Mouse (Mus musculus): ENCODE measurements around the gene Actl10.
A peak's percentile ranks its signal among the peaks of the same experiment; 100 is the strongest.

Gene Actl10

DNA sequence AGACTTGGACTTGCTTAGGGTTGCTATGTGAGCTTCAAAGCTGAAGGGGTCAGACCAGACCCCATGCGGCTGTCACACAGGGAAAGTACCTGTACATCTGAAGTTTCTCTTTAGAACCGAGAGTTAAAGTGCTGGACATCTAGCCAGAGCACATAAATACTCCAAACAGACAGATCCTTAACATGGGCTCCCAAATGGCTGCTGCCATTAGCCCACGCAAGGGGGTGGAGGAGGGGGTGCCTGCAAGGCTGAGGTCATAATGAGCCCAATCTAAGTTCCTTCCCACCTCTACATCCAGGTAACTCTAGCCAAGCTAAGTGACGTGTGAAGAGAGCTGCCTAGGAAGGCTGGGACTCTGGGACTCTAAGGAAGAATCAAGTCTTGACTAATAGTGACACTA is at the start of gene Actl10:
Actl10 (plus strand) TSS at position 301 of the 400 bp plus-strand sequence.
- no peak for DNase-seq (ENCODE audit: low spot score)

DNA sequence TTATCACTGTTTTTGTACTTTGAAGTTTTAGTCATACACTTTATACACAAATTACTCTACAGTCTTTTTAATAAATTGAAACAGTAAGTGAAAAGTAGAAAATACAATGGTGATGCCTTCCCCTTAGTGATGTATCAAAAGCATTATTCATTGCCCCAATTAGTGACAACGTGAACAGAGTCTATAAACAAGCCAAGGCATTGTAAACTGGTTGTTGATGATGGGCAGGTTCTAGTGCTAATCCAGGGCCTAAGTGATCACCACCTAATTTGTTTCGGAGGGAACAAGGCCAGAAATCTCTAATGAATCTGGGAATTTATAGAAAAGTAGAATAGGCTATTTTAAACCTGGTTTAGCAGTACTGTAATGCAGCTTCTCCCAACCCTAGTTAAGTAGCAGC is 44.5 kb upstream of the Actl10 start:
- no peak for DNase-seq (ENCODE audit: low spot score)

DNA sequence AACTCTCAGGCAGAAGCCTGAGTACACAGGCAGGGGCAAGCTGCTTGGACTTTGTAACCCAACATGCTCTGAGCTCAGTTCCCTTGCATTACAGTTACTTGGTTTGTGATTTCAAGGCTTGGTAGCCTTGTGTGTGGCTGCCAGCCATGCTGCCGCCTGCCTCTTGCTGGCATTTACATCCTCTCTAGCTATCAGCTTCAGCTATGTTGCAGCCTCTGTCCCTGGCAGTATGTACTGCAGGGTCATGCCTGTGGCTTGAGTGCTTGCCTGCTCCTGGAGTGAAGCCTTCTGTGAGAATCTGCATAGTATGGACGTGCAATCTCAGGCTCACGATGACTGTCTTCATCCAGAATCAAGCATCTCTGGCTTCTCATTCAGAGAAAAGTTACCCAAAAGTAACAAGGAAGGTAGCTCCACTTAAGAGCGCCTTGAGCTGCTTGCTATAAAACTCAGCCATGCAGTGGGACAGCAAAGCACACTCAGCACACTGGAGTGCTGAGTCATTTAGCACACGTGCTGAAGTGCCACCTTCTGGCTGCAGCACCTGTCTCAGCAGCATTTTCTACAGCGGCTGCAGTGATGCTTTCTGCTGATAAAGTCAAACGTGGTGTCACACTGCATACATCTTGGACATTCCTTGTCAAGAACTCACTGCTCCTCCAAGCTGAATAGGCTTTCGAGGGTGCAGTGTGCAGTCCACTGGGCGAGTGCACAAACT is 43.9 kb upstream of the Actl10 start:
- peak; percentile 5 for DNase-seq (ENCODE audit: low spot score)

DNA sequence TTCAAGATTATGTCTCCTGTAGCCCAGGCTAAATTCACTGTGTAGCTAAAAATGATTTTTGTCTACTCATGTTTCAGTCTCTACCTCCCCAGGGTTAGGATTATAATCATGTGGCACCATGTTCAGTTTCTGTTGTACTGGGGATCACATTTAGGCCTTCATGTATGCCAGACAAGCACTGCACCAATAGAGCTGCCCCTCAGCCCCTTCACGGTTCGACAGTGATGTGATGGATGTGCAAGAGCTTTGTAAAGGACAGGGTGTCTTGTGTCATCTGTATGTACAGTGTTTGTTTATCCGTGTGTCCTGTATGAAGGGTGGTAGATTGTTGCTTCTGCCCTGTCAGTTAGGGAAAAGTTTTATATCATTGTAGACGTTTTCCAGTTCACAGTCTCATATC is 43.1 kb upstream of the Actl10 start:
- DNase-seq (ENCODE audit: low spot score), result no peak

DNA sequence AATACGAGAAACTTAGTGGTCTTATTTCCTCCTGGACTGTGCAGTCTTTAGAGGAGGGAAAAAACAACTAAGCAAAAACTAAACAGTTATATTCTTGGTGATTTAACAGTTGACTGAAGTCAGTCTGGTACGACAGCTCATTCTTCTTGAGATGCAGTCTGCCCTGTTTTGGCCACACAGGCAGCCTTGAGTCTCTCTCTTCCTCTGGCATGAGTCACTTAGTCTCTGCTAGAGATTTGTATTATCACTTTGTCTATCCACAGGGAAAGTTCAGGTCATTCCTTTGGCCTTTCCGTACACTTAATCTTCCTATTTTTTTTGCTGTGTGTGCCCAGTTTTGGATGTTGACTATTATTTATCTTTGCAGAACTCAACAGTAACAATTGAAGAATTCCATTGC is 41.4 kb upstream of the Actl10 start:
- no peak for DNase-seq (ENCODE audit: low spot score)

DNA sequence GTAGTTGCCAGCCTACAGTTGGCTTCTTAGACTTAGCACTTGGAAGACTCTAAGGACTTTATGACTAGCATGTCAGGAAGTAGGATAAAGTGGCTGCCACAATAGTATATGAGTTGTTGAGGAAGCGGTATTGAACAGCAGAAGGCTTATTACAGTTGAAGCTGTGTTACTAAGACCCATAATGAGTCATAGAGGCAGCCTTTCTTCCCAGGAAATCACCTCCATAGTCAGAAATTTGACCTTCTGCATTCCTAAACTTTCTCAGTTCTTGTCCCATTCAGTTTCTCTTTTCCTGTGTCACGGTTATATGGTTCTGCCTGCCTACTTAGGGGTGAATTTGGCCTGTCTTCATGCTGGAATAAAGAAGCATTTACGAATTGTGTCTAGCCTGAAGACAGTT is 34.6 kb upstream of the Actl10 start:
- no peak for DNase-seq (ENCODE audit: low spot score)

DNA sequence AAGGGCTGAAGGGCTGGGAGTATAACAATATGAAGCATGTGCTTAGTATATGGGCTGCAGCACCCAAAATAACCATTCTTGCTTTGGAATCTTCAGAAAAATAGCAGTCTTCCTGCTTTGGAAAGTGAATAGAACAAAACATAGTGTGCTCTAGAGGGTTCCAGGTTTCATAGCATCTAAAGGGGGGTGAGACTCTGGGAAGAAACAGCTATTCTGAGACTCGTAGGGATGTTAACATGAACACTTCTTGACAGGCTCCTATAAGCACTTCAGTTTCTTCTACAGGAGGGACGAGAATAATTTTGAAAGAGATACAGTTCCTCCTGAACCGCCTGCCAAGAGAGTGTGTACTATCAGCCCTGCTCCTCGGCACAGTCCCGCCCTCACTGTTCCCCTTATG is 34.2 kb upstream of the Actl10 start:
- DNase-seq (ENCODE audit: low spot score), result no peak

DNA sequence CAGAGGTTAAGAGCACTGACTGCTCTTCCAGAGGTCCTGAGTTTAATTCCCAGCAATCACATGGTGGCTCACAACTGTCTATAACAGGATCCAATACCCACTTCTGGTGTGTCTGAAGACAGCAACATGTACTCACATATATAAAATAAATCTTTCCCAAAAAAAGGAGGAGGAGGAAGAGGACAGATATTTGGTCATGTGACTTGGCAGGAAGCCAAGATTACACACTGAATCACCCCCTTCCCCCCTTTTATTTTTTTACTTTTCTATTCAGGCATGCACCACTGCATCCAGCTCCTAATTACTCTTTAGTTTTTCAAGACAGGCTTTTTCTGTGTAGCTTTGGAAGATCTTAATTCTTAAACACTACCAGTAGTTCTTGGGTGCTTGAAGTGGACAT is 30.1 kb upstream of the Actl10 start:
- DNase-seq (ENCODE audit: low spot score), result no peak

DNA sequence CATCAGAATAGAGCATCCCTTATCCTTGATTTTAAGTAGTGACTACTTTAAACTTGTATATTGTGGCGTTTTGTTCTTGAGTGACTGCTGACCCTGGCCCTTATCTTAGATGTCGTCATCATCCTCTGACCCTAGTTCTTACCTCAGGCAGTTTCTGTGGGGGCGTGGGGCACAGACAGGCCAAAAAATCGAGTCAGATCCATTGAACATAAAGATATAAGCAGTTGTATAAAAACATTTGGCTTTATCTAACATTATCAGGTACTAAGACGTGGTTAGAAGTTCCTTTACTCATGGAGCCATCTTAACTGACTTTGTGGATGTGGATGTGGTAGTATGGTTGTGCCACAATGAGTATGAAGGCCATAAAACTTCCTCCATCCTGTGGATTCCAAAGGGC is 29.2 kb upstream of the Actl10 start:
- no peak for DNase-seq (ENCODE audit: low spot score)

DNA sequence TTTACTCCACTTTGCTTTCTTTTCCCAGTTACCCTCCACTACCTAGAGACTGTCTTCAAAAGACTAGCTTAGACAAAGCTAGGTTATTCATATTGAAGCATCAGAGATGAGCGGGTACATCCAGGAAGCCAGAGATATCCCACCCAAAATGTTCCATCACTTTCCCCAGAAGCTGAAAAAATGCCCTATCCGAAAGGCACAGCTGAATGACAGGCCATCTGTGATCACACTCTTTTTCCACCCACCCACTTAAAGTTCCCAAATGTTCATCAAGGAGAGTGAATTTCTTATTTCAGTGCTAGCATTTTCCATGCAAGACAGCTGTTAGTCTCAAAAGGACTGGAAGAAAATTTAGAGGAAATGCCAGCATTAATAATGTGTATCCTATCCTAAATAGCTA is 26.3 kb upstream of the Actl10 start:
- no peak for DNase-seq (ENCODE audit: low spot score)

DNA sequence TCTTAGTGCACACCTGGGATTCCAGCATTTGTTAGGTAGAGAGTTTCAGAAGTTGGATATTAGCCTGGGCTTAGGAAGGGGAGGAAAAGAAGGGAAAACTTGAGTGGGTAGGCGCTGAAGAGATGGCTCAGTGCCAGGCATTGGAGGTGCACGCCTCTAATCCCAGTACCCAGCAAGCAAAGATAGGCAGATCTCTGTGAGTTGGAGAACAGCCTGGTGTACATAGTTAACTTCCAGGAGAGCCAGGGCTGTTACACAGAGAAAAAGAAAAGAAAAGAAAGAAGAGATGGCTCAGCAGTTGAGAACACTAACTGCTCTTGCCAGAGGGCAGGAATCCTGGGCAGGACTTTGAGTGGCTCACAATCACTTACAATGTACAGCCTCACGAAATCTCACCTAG is 25.0 kb upstream of the Actl10 start:
- DNase-seq (ENCODE audit: low spot score), result no peak

DNA sequence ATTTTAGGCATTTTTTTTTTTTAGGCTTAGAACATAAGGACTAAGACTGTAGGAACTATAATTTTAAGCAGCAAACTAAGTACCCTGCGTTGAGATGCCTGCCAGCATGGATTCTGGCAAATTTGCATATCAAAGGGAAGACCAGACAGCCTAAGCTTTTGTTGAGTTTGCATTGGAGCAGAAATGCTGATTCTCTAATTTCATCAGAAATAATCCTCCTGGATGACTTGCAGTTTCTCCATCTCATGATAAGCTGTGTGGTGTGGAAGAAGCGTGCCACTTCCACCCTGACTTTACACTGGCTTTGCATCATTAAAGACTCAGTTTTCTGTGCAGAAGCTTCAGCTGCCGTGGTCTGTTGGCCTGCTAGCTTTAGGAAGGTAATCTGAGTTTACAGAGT is 18.7 kb upstream of the Actl10 start:
- DNase-seq (ENCODE audit: low spot score), result no peak

DNA sequence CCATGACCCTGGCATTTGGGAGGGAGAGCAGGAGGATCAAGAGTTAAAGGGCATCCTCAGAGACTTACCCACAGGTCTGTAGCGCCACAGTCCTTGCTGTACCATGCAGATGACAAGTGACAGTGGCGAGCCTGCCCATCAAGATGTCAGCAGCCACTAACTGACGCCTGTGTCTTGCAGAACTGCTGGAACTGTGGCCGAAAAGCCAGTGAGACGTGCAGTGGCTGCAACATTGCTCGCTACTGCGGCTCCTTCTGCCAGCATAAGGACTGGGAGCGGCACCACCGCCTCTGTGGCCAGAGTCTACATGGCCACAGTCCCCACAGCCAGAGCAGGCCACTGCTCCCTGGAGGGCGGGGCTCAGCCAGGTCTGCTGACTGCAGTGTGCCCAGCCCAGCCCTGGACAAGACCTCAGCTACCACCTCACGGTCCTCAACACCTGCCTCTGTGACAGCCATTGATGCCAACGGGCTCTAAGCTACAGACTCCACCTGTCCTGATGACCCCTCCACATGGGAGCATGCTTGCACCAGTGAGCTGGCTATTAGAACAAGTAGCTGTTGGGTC is 16.8 kb upstream of the Actl10 start:
- no peak for DNase-seq (ENCODE audit: low spot score)

DNA sequence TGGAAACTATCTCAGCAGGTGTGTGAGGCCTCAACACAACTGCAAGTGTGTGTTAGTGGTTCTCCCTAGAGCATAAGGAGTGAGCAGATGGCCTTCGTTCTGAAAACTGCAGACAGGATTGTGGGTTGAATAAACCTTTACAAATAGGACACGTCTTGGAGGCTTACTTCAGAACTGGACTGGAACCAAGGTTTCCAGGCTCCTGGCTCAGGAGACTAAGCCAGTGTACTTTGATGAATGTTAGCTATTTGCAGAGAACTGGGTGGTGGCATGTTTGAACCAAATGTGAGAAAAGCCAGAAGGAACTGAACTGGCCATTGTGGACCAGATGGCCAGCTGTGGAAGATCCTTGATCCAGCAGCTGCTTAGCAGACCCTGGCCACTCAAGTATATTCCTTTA is 13.3 kb upstream of the Actl10 start:
- peak; percentile 21 for DNase-seq (ENCODE audit: low spot score)

DNA sequence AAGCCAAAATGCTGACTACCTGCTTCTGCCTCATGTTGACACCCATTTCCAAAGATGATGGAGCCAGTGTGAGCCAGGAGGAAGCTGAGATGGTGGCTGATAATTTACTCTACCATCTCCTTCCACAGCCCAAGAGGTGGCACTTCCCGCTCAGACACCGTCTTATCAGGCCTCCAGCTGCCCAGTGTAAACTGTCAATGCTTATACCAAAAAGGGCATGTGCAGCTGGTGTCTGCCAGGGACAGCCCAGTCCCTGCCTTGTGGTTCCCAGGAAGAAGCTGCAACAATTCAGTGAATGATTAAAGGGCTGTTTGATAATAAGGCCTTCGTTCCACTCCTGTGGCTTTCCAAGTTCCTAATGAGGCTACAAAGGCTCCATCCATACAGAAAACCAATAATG is 12.9 kb upstream of the Actl10 start:
- no peak for DNase-seq (ENCODE audit: low spot score)

DNA sequence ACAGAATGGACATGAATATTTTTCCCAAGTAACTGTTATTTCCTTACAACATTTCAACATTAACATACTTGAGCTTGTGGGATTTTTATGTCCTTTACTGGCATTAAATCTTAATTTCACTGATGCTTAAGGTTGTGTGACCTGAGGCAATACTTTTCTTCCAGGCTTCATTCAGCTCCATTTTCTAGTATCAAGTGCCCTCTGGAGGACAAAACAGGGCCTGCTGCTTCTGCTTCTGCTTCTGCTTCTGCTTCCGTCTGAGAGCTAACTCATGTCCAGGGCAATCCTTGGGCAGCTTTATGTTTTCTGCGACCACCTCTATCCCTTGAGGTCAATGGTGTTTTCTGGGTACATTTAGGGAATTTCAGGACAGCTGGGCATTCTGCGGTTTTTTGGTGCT is 11.9 kb upstream of the Actl10 start:
- peak; percentile 48 for DNase-seq (ENCODE audit: low spot score)

DNA sequence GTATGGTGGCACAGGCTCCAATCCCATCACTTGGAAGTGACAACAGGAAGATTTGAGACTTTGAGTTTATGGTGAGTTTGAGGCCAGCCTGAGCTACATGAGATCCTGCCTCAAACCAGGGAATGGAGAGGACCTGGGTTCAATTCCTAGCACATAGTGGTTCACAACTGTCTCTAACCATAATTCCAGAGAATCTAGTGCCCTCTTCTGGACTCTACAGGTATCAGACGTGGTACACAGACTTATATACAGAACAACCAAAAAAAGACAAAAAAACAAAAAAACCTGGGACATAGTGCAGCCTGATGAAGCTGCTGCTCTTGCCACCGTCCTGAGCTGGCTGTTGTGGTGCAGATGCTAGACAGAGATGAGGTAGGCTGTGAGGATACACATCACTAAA is 9.9 kb upstream of the Actl10 start:
- no peak for DNase-seq (ENCODE audit: low spot score)

DNA sequence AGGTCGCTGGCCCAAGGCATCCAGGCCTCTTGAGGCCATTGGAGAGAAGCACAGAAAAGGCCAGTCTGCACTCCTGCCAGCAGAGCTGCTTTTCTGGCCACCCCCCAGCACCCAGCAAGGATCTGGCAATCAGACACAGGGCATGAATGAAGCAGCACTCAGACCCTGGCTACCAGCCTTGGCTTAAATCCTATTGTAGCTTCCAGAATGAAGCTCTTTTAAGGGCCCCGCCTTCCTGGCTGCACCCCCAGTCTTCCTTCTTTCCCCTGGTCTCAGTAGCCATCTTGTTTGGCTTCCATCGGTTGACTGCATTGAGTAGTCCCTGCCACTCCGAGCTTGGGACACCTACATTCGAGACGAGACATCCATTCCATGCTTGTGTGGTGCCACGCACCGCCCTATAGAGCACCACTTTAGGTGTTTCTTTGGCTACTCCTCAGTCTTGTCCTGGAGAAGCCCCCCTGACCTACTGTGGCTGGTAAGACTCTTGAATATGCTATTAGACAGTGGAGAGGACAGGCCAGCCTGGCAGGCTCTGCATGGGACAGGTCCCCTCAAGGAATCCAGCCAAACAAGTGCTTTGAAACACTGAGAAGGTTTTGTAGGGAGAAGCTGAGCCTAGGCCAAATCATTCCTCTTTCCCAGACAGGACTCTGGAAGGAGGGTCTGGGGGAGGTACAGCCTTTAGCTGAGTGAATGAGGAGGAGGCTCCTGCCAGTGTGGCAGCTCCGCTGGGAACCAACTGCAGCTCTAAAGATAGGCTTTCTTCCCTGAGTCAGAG is 7.8 kb upstream of the Actl10 start:
- DNase-seq (ENCODE audit: low spot score), result peak; percentile 29

DNA sequence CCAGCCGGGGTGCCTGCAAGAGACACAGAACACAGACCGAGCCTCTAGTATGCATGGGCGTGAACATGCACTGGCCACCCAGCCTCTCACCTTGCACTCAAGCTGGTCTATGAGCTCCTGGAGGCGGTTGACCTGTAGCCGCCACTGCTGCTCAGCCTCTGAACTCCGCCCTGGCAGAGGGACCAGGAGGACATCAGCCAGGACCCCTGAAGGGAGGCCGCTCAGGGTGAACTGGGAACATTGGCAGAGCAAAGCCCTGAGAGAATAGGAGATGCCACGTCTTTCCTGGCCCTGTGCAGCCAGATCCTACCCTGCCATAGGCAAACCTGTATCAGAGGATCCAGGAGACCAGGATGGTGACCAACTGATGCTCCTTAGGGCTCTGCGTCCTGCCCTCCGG is 4.9 kb upstream of the Actl10 start, which contains the start of gene 1700003F12Rik:
1700003F12Rik (plus strand) TSS at position 375 of the 400 bp plus-strand sequence.
- no peak for DNase-seq (ENCODE audit: low spot score)

DNA sequence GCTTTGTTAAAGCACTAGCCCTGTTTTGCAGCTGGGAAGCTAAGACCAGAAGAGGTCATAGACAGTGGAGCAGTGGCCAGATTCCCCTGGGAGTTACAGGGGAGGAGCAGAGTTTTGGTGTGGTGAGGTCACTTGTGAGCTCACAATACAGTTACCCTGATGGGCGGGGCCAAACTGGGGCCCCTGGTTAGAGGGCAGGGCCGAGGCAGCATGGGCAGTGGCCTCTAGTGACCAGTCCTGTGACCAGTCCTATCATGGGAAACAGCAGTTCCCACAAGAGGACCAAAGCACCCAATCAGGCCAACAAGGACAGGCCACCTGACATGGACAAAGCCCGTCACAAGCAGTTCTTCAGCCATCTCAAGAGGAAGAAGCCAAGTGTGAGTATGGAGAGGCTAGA is 2.9 kb upstream of the Actl10 start:
- no peak for DNase-seq (ENCODE audit: low spot score)

DNA sequence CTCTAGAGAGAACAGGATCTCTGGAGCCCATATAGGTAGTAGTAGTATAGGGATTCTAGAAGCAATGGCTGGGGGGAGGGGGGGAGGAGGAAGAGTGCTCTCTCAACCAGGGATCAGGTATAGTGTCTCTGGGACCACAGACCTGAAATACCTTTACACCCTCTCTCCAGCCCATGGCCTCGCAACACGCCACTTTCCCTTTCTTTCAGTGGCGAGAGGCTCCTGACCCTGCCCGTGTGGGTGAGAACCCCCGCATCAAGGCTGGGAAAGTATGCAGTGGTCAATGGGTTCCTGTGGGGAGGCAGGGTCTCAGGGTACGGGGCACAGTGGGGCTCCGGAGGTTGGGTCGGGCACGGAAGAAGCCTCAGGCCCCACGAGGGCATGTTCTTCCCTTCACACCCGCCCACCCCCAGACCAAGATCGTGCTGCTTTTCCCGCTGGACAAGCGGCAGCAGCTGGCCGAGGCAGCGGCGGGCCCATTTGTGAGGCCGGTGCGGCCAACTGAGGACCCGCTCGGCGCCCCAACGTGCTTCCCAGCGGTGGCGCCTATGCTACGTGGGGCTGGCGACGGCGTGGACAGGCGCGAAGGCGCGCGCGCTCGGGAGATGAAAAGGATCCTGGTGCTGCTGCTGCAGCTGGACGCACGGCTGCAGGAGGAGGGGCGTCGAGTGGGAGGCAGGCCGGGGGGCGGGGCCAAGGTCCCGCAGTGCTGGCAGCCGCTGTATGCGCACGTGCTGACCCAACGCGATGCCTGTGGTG is 2.3 kb upstream of the Actl10 start:
- peak; percentile 57 for DNase-seq (ENCODE audit: low spot score)

DNA sequence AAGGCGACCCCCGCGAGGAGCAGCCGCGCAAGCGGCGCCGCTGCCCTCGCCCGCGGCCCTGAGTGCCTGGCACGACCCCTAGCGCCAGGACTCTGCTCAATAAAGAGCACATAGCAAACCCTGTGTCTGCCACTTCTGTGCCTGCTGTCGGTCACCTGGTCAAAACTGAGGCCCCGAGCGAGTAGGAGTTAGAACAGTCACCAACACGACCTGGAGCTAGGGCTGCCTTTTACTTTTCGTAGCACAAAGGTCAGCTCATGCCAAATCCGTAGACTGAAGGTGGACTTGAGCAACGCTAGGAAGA is 1.7 kb upstream of the Actl10 start:
- no peak for DNase-seq (ENCODE audit: low spot score)

DNA sequence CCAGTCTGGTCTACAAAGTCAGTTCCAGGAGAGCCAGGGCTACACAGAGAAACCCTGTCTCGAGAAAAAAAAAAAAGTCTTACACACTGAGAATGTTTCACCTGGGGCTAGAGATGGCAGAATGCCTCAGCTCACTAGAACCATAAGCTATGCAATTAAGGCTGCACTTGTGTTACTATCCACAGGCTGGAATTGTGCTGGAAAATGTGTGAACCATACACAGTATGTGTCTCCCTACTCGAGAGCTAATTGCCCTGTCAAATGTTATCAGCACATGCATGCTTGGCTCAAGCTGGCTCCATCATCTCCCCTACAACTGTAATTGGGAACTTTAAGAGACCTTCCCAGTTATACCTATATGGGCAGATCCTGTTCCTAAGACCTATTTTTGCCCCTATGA is 639 bp upstream of the Actl10 start:
- no peak for DNase-seq (ENCODE audit: low spot score)
